Mouse (Mus musculus) WW6 (cell line): ENCODE data around the gene Fyttd1.
A peak's percentile ranks its signal among the peaks of the same experiment; 100 is the strongest.
"Not testable (repeated sequence)": the region's sequence is repeated elsewhere in the genome, so short reads cannot be mapped to it uniquely, and the experiment has no call there.

Source experiments
- DNase-seq: peaks from one replicate; pipeline ENCODE4 v3.0.0-alpha.2; 2013; ENCODE audit warnings: low read depth, low spot score

Fyttd1 gene

DNA sequence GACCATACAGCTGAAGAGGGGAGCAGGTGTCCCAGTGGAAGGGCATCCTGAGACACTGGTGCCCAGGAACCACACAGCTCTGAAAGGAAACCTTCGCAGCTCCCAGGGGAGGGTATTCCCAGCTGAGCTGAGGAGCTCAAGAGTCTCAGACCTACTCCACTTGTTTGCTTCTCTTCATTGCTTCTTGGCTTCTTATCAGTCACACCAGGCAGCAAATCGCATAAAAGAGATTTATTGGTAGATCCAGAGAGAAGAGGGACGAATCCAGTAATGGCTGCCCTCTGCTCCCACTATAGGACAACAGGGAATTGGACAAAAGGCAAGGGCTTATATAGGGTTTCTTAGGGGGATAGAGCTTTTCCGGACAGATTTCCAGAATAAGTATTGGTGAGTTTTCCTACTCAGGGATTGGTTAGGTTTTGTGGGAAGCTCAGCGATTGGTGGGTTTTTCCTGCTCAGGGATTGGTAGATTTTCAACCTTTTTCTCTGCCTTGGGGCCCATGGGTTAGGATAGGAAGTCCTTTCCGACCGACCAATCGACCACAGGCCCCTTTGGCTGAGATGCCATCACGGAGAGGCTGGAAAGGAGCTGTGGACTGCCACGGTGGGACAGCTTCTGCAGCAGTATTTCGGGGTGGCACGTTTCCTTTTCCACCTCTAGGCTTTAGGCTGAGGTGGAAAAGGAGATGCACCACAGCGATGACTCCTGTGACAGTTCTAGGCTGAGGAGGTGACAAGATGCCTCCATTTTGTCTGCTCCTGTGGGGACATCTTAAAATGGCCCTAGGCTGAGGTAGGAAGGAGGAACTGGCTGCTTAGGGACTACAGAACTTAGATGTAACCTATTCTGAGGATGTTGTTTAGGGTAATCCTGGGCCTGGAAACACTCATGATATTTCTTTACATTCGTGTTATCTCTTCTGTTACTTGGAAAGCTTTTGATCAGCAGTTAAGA, 1.9 kb downstream of the Fyttd1 start:
- DNase-seq, result no peak

DNA sequence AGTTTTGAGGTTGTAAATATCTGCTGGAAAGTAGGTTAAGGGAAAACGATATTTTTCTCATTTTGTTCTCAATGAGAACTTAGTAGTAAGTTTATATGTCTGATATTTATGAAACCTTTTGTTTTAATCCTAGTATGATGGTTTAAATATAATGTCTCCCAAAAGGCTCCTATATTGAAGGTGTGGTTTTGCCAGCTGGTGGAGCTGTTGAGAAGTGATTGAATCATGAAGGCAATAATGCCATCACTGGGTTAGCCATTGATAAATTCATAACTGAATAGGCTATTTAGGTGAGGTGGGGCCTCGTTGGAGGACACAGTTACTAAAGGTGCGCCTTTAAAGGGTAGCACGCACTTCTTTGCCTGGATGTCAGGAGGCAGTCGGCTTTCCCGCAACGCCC, 4.2 kb downstream of the Fyttd1 start:
- DNase-seq, result no peak

DNA sequence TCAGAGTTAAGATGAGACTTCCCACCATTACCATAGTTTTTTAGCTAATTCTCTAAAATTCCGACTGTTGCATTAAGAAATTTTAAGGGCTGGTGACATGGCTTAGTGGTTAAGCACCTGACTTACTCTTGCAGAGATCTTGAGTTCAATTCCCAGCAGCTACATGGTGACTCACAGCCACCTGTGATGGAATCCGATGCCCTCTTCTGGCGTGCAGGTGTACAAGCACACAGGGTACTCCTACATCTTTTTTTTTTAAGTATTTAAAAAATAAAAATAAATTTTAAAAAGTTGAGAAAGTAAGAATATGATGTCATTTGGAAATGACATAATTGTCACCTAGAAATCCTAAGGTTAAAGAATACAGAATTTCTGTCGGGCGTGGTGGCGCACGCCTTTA, 10.7 kb downstream of the Fyttd1 start:
- DNase-seq, result no peak

DNA sequence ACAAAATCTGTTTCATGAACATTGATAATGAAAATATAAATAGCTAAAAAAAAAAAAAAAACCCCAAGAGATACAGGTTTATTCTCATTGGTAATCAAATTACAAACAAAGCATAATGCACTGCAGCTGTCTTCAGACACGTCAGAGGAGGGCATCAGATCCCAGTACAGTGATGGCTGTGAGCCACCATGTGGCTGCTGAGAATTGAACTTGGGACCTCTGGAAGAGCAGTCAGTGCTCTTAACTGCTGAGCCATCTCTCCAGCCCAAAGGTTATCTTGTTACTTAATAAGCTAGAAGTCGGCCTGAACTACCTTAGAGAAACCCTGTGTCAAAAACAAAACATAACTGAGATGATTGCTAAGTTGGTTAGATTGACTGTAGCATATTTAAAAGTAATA, 12.6 kb downstream of the Fyttd1 start:
- no peak for DNase-seq

DNA sequence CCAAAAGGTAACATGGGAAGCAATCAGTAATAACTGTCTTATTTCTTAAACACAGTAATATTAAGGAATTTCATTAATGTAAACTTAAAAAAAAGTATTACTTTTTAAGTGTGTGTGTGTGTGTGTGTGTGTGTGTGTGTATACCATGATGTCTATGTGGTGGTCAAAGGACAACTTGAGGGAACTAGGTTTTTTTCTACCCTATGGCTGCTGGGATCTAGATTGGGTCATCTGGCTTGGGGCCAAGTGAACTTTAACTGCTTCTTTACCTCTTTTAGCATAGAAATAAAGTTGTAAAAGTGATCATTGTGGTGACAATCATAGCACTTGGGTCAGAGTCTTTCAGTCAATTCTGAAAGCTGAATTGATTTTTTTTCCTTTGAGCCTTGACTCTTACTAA, 18.8 kb downstream of the Fyttd1 start:
- DNase-seq, result no peak

DNA sequence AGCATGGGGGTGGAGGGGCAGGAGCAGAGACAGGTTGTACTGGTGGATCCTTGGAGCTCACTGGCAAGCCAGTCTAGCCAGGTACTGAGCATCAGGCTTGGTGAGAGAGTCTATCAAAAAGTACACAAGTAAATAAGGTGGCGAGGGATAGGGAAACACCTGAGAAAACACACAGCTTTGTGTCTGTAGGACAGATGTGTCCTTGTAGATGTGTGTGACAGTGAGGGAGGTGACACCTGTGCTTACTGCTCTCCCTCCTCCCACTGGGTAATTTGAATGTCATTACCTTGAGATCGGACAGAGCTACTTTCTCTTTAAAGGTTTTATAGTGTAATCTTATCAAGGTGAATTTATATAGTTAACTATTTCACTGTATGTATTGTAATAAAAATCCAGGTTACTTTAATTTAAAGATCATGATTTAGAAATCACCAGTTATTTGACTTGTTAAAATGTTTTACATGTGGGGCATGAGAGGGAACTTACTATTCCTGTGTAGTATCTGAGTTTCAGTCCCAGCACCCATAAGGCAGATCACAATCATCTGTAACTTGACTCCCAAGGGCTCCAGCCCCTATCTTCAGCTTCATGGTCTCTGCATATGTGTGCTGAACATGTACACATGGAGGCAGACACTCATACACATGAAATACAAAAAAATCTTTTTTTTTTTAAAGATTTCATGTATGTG, 24.2 kb downstream of the Fyttd1 start:
- DNase-seq, result no peak

DNA sequence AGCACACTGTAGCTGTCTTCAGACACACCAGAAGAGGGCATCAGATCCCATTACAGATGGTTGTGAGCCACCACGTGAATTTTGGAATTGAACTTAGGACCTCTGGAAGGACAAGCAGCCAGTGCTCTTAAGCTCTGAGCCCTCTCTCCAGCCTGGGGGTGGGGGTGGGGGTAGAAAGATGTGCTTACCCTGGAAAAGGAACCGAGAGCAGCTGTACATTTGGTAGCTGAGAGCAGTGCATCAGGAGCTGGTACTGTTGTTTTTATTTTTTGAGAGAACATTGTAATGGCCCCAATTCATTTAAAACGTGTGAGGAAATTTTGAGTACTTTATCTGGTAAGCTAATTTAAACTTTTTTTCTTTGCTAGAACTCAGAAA, 24.7 kb downstream of the Fyttd1 start:
- DNase-seq, result no peak

DNA sequence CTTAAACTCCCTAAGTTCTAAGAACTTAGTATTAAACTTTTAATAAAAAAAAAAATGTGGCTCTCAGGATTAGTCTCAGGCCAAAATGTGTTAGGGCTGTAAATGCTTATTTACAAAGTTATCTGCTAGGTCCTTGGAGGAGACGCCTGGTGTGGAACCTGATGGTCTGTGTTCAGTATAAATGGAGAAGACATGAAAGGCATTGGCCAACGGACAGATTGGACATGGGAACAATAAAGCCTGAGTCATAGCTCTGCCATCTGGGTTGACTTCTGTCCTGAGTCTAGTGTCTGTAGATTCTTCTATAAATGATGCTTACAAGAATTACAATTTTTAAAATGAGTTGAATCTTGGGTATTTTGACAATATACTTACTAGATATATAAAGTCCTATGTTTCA, 28.9 kb downstream of the Fyttd1 start:
- no peak for DNase-seq

DNA sequence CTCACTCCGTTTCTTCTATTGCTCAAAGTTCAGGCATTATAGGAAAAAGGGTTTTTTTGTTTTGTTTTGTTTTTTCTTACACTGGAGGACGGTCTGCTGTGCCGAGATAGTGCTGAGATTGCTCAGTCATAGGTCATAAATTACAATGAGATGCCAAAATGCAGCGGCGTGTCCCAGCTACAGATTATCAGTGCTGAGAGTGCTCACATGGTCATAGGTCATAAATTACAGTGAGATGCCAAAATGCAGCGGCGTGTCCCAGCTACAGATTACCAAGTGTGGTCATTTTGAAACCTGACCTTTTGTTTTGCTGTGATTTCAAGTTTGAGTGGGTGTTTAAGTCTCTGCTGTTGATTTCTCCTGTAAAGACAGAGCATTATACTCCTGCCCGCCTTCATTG, 29.4 kb downstream of the Fyttd1 start:
- no peak for DNase-seq

DNA sequence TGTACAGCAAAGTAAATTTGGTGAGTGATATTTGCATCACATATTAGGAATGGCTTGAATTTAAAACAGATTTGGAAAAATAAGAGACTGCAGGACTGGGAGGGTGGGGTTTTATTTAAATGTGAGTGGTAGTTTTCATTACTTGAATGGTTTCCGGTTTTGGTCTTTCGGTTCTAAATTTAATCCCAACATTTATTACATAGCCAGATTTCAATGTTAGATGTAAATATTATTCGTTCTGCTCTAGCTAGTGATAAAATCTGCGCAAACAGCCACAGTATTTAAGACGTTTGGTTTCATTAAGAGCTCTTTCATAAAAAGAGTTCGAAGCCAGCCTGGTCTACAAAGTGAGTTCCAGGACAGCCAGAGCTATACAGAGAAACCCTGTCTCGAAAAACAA, 35.9 kb downstream of the Fyttd1 start:
- no peak for DNase-seq

DNA sequence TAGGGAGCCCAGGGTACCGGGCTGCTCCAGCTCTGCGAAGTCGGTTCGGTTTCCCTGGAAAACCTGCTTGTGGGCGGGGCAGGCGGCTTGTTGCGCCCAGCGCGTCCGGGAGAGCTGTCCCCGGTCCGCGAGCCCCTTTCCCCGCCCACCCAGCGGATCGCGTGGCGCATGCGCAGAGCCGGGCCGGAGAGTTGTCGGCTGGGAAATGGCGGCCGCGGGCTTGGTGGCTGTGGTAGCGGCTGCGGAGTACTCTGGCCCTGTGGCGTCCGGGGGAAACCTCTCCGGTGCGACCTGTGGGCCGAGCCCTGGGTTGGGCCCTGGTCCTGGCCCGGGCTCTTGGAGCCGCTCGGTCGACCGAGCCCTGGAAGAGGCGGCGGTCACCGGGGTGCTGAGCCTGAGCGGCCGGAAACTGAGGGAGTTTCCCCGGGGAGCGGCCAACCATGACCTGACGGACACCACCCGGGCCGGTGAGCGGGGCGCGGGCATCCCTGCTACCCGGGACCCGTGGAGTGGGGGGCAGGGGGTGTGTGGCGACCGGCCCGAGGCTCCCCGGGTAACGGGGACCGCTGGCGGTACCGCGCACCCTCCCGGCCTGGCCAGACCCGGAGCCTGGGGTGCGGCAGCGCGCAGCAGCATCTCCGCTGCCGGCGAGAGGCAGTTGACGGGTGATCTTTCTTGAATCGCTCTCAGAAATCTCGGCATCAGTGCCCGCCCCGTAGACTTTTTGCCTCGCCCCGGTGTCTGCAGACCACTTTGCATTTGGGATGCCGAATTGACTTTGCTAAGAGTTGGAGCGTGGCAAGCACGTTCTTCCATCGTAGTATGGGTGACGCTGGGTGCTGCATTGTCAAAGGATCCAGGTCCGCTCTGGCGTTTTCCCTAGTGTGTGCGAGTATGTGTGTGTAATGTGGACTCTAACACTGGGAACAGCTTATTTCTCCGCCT, 36.9 kb downstream of the Fyttd1 start, which contains the start of gene Lrch3:
Gene Lrch3 (plus strand): TSS at position 164 of the 945 bp plus-strand sequence.
- peak; percentile 81 for DNase-seq

DNA sequence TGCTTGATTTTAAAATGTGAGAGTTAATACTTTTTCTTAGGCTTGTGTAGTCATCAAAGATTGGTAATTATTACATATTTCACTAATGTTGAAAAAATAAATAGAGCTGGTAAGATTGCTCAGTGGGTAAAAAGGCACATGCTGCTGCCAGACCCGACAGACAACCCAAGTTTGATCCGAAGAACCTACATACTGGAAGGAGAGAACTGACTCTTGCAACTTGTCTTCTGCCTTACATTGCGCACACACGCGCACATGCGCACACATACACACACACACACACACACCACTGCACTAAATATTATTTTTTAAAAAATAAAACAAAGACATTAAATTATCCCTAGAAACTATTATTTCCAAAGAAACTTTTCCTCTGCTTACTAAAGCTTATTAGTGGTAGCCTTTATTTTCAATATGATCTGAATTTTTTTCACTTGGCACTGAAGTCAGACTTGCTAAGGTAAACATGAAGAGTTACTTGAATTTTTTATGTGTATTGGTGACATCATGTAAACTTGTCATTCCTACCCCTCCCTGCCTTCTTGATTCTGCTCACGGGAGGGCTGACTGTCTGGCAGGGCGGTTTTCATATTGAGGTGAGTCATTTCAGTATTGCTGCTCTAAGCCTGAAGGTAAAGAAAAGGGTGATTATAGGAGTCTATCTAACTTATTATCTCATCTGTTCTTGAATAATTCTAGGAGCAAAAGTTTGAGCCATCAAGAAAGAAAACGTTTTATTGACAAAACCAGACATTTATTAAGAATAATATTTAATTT, 38.2 kb downstream of the Fyttd1 start:
- no peak for DNase-seq

DNA sequence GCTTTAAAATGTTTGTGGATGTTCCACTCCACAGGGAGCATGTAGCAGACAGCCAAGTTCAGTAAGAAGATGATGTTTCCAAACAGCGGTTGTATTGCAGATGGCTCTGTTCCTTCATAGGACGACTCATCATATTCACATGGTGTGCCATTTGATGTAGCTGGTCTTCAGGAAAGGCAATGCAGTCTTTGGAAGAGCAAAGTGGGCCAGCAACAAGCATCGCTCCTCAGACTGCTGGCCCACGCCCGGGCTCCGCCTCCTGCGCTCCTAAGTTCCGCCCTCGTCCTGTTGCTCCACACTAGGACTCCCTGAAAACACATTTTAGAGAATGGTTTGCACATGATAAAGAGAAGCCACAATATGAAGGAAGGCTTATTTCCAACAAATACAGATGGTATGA, 49.3 kb downstream of the Fyttd1 start:
- DNase-seq, result not testable (repeated sequence)

DNA sequence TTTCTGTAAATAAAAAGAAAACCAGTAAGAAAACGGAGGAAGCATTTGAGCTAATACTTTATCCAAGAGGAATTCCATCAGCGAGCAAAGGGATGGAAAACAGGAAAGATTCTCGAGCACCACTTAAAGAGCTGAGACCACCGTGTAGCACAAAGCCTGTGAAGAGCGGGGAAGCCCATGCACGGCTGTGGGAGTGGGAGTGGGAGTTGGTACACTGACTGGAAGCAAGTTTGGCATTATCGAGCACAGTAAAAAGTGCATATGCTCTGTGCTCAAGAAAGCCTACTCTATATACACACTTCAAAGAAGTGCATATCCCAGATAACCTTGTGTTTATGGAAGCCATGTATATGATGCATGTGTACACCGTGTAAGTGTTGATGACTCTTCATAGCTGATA, 49.7 kb downstream of the Fyttd1 start:
- DNase-seq, result no peak

DNA sequence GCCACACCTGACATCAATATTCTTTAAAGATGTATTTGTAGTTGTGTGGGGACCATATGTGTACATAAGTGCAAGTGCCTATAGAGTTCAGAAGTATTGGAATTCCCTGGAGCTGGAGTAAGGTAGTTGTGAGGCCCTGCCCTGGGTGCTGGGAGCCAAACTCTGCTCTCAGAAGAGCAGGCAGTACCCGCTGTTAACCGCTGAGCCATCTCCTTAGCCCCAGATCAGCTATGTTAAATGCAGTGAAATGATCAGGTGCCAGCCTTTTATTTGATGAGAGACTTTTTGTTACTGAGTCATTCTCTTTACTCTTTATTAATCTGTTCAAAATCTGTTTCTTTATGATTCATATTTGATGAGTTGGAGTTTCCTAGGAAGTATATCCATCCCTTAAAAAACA, 52.6 kb downstream of the Fyttd1 start:
- no peak for DNase-seq

DNA sequence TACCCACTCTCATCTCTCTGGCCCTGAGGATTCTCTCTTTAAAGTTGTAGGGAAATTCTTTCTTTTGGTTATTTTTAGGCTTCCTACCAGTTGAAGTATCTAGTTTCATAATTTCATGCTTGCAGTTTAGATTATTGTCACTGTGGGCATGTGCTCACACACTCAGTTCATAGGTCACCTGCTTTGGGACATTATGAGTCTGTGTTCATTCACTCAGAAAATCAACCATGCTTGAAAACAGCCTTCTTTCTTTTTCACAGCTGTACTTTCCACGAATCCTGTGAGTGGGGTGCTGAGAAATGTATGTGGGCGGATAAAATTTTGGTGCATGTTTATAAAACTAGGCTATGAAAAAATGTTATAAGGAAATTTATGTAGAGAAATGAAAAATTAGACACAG, 57.2 kb downstream of the Fyttd1 start:
- DNase-seq, result no peak

DNA sequence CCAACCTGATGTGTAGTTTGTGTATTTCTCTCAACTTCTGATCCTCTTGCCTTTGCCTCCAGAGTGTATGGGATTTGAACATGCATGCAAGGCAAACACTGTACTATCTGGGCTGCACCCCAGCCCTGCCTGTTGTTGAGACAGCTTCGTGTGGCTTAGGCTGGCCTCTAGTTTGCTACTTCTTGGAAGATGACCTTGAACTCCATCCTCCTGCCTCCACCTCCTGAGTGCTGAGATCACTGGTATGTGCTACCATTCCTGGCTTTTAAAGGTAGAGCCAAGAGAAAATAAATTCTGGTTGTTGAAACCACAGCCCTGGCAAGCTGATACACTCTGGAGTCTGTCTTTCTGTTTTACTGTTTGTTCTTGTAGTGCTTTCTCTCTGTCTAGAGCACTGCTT, 57.8 kb downstream of the Fyttd1 start:
- no peak for DNase-seq

DNA sequence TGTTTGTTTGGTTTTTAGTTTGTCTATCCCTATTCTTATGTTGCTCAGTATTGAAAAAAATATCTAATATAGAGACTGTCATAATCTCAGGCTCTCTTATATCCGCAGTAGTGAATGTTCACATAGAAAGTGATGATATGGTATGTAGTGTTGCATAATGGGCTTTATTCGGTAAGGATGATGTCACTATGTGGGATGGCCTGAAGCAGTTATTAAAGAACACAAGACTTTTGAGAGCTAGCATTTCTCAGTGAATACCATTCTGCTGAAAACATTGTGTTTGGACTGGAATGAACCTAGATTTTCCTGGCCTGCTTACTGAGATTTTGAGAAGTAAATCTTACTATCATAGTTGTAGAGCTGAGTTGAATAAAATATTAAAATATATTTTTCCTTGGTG, 60.1 kb downstream of the Fyttd1 start:
- no peak for DNase-seq

DNA sequence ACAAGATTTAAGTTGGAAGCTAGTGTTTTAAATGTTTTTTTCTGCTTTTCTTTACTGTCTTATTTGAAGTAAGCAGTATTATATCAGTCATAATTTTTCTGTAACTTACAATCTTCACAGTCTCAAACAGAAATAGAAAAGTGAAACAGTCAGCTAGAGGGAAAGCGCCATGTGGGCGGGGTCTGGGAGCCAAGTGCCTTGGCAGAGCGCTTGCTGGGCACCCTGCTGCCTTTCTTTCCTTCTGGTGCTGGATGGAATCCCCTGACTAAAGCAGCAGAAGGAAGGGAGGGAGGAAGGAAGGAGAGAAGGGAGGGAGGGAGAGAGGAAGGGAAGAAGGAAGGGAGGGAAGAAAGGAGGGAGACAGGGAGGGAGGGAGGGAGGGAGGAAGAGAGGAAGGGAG, 62.0 kb downstream of the Fyttd1 start:
- not testable (repeated sequence) for DNase-seq

DNA sequence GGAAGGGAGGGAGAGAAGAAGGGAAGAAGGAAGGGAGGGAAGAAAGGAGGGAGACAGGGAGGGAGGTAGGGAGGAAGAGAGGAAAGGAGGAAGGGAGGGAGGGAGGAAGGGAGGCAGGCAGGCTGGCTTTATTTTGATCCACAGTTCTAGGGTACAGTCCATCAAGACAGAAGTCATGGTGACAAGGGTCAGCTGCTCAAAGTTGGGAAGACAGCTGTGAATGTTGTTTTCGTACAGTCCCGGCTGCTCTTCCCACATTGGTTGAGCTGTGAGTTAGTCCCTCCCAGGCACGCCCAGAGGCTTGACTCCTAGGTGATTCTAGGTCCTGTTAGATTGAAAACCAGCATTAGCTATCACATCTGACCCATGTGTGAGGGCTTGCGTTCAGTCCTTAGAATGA, 62.4 kb downstream of the Fyttd1 start:
- DNase-seq, result not testable (repeated sequence)

DNA sequence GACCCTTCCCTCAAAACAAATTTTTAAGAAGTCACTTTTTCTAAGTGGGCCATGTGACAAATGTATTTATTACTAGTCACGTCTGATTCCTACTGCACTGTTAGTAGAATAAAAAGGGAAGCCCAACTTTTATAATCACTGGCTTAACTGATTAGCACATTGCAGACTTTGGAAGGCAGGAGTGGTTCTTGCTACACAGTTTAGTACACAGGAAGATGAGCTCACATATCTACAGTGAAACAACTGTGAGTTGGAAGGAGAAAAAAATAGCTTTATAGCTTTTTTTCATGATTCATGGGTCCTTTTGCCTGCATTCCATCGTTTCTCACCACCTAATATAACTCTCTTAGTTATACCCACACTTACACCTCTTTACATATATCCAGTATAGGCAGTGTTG, 63.9 kb downstream of the Fyttd1 start:
- not testable (repeated sequence) for DNase-seq
